Mouse (Mus musculus): ENCODE results near the gene Epor.
A peak's percentile ranks its signal among the peaks of the same experiment; 100 is the strongest.

The Epor gene

GRCm38 (mm10) chr9:21936692-21937570, 26.4 kb downstream of the Epor start, which contains the start of gene Plppr2:
Gene Plppr2, plus strand, starts transcription at chr9:21937033.
- DNase-seq (ENCODE audit: low spot score) = peak; percentile 90

DNA sequence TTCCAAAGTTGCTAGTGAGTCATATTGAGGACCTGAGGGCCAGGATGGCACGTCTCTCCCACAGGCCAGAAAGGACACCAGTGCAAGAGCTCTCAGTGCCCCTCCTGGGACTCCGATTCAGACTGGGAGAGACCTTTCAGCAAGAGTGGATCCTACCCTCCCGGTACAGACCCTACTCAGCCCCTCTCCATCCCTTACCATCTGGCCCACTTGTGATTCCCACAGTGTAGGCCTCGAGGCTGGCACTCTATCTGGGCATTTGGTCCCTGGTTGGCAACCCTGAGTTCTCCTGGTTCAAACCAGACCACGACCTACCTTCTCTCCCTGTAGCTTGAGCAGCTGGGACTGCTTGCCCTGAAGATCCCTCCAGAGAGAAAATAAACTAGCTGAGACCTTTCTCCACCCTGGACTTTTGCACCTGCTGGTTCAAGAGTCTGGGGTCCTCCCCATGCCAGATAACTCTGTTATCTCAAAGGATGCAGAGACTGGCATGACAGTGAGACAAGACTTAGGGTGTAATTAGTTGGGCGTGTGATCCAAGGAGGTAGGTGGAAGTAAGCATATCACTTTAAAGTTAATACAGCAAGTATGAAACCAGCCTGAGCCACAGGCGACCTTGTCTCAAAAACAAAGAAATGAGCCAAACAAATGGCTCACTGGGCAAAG, 27.7 kb downstream of the Epor start:
- no peak for DNase-seq (ENCODE audit: low spot score)

GRCm38 (mm10) chr9:21934021-21934420, 29.3 kb downstream of the Epor start:
- DNase-seq (ENCODE audit: low spot score) = no peak

DNA sequence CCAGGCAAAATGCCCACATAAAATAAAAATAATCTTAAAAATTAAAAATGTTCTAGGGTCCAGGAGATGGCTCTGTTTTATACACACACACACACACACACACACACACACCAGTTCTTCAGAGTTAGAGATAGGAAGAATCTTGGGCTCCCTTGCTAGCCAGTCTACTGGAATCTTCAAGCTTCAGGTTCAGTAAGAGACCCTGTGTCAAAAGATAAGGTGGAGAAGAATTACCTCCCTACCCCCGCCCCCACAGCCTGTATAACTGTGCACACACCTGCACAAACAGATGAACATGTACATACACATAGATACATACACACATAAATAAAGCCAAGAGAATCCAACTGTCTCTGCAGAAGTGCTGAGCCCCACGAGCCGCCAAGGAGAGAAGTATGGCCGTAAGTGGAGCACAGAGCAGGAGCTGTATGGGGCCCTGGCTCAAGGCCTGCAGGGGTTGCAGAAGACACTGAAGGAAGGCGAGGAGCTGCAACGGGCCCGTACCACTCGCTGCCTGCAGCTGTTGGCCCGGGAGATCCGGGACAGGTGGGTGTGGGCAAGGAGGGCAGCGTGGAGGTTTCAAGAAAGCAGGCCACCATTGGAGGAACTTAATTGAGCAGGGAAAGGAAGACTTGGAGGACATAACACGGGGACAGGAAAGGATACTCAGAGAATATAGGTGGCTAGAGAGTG, 30.7 kb downstream of the Epor start:
- DNase-seq (ENCODE audit: low spot score) = no peak

GRCm38 (mm10) chr9:21932006-21932405, 31.3 kb downstream of the Epor start:
- DNase-seq (ENCODE audit: low spot score) = no peak

DNA sequence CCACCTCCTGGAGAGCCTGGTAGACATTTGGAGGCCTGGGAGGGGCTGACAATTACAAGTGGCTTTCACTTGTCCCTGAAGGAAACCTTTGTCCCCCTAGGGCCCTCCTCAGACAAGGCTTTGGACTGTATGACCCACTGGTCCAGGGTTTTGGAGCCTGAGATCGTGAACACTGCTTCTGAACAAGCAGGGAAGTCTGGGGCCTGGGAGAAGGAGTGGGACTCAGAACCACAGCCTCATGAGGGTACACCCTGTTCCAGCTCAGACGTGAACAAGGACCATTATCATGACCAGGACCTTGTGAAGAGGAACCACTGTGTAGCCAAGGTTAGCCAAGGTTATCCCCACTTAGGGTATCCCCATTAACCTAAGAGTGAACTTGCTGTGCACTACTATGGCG, 34.1 kb downstream of the Epor start:
- no peak for DNase-seq (ENCODE audit: low spot score)

DNA sequence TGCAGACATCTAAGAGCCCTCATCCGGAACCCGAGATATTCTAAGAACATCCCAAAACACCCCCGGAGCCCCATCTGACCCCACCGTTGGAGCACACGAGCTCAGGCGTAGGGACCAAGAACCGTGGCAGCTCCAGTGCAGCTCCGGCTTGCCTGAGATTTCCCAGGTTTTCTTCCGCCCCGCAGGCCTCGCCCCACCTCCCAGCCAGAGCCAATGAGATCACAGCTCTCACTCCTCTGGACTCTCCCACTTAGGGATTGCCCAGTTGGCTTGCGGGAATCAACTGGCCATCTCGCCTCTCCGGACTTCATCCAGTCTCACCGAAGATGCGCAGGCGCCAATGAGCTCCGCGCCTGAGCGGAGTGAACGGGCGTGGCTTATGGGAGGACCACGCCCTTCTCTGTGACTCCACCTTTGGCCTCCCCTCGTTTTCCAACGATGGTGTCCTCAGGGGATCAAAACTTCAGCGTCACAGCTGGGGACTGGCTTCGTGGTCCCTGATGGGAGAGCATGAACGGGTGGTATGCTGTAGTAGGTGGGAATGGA, 36.0 kb downstream of the Epor start, which contains the start of the genes Ccdc159 and Tmem205:
Ccdc159 (plus strand) TSS at position 264 of the 546 bp plus-strand sequence.
Tmem205 (minus strand) TSS at position 349 of the 546 bp plus-strand sequence.
- peak; percentile 66 for DNase-seq (ENCODE audit: low spot score)

DNA sequence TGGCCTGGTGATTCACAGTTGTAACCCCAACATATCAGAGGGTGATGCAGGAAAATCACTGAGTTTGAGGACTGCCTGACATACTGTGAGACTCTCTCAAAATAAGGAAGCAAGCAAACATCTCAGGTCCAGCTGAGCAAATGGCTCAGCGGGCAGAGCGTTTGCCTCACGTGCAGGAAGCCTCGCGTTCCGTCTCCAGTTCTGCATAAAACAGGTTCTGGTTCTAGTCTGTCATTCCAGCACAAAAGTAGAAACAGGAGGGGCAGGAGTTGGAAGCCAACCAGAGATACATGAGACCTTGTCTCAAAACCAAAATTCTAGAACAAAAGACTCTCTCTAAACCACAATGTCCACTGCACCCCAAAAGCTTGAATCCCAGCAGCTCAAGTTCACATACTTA, 36.5 kb downstream of the Epor start:
- DNase-seq (ENCODE audit: low spot score) = no peak

DNA sequence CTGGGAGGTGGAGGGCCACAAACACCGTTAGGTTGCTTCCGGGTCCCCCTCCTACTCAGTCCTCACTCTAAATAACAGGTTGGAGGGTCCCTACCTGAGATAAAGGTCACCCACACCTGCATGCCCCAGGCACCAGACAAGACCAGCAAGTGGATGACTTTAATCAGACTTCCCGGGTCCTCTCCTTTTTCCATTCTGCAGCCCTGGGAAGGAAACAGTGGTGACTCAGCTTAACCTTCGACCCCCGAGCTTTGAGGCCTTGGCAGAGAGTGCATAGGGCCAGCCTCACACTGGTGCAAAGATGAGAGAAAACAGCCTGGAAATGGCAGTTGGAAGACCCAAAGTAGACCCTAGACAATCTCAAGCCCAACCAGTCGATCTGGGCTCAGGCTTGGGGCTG, 37.2 kb downstream of the Epor start:
- DNase-seq (ENCODE audit: low spot score) = no peak

GRCm38 (mm10) chr9:21925506-21925905, 37.8 kb downstream of the Epor start:
- no peak for DNase-seq (ENCODE audit: low spot score)

GRCm38 (mm10) chr9:21925034-21925433, 38.3 kb downstream of the Epor start:
- DNase-seq (ENCODE audit: low spot score) = no peak

DNA sequence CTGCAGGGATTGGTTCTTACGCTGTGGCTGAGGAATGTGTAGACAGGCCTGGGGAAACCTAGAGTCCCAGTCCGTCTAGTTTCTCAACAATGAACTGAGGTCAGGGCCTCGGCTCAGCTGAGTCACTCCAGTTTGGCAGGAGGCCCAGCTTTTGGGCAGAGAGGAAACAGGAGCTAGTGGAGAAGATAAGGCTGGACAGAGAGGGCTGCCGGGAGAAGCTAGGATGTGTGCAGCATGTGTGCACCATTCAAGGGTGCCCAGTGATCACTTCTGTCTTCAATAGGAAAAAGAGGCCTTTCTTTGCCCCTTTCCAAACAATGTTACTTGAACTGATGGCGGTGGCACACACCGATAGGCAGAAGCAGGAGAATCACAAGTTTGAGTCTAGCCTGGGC, 39.2 kb downstream of the Epor start:
- peak; percentile 70 for DNase-seq (ENCODE audit: low spot score)

DNA sequence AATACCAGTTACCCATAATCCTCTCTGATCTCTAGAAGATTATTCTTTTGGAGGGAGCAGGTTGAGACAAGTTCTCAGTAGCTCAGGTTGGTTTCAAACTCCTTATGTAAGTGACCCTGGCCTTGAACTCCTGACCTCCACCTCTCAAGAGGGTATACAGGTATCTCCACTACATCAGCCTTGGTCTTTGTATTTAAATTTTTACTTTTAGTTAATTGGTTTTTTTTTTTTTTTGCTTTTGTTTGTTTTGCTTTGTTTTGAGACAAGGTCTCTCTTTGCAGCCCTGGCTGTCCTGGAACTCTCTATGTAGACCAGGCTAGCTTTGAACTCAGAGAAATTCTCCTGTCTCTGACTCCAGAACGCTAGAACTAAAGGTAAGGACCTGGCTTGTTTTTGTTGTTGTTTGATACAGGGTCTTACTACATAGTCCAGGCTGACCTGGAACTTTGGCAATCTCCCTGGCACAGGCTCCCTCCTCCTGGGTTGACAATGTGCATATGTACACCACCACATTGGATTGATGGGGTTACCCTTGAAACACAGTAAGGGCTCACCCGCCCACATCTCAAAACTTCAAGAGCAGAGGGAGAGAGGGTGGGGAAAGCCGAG, 39.7 kb downstream of the Epor start:
- no peak for DNase-seq (ENCODE audit: low spot score)

DNA sequence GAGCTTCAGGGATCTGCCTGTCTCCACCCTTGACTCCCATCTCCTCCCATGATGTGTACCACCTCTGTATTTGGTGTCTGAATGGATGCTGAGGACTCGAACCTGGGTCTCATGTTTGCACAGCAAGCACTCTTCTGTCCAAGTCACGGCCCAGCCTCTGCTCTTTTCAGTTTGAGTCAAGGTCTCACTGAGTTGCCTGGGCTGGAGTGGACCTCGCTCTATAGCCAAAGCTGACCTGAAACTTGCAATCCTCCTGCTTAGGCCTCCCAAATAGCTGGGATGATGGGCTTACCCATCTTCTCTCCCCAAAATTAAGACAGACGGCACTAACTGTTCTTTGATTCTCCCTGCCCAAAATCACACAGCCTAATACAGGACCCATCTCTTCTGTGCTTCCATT, 40.3 kb downstream of the Epor start:
- DNase-seq (ENCODE audit: low spot score) = no peak

DNA sequence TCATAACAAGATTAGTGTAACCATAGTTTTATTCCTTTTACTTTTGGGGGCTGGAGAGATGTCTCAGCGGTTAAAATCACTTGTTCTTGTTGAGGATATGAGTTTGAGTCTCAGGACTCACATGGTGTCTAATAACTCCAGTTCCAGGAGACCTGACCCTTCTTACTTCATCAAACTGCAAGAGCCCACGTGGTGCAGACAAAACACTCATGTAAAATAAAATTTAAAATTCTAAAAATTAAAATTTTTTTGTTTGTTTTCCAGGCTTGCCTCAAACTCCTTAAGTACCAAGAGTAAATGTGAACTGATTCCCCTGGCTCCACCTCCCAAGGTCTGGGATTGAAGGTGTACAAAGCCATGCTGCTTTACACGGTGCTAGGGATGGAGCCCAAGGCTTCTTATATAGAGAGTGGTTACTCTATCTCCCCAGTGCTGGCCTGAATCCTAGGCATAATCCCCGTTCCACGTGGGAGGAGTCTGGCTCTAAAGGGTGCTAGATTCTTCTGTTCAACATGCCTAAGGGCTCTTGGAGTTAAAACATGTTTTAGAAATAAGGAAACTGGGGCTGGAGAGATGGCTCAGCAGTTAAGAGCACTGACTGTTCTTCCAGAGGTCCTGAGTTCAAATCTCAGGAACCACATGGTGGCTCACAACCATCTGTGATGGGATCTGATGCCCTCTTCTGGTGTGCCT, 44.5 kb downstream of the Epor start:
- DNase-seq (ENCODE audit: low spot score) = no peak

- peak; percentile 86 for DNase-seq (ENCODE audit: low spot score)
These were observed 45.2 kb downstream of the Epor start, which contains the start of gene Rab3d for GRCm38 (mm10) chr9:21918035-21918592. Gene Rab3d, minus strand, starts transcription at chr9:21918192.

DNA sequence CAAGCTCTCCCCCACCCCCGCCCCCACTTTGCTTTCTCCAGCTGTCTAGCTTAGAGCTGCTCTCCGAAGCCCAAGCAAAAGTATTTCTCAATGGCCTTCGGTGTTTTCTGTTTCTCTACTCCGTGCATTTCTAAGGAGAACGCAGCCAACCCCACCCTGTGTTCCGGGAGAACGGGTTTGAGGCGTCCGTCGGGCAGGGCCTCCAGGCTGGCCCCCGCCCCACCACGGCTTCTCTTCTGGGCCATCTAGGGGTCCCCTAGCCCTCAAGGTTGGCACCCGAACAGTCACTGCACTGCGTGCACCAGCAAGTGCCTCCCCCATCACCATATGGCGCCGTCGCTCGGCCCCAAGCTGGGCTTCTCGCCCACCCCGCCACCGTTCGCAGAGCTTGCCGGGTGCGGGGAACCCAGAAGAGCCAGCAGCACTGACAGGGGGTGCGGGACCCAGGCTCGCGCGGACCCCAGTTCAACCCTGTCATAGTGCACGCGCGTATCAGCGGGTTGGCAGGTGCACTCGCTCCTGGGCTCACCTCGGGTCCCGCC, 45.7 kb downstream of the Epor start:
- no peak for DNase-seq (ENCODE audit: low spot score)

DNA sequence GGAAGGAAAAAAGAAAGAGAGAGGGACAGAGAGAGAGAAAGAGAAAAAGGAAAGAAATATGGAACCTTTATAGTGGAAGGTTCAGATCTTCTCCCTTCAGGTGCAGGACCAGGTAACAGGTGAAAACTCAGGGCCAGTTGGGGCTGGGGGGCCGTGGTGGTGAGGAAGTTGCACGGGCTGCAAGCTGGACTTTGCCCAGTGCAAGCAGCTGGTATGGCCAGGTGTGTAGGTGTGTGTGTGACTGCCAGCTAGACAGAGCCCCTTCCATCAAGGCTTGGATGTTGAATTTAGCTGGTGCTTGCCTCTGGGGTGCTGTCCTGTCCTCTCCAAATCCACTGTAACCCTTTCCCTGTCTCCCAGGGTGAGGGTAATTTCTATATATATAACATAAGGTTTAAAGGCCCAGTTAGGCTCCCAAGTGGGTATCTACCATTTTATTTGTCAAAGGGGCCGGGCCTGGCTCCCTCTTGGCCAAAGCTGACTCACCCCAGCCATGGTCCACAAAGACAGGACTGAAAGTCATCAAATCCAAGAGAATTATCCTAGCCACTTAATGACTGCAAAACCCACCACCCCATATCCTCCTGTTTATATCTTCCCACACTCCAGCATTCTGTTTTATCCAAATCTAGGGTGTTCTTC, 46.3 kb downstream of the Epor start:
- no peak for DNase-seq (ENCODE audit: low spot score)

GRCm38 (mm10) chr9:21909474-21910223, 53.7 kb downstream of the Epor start:
- DNase-seq (ENCODE audit: low spot score) = no peak

Data from urinary bladder, postnatal 10 days (tissue).